Mouse (Mus musculus): ENCODE measurements at regions not wholly inside any gene's neighbourhood (a gene's known extent, or its start where the extent isn't known, plus 50 kb on each side); places are given as distances from the start of the nearest gene placed in this dataset.

GRCm38 (mm10) chr4:56619054-56619453 is 120.8 kb upstream of the Gm26657 start:
- no peak for DNase-seq

GRCm38 (mm10) chr4:56618433-56618832 is 121.4 kb upstream of the Gm26657 start:
- no peak for DNase-seq

- DNase-seq, result no peak
Observed at GRCm38 (mm10) chr4:56617661-56618360, 122.1 kb upstream of the Gm26657 start.

- no peak for DNase-seq
Observed at GRCm38 (mm10) chr4:56612325-56612724, 127.5 kb upstream of the Gm26657 start.

GRCm38 (mm10) chr4:56611751-56612150 is 128.1 kb upstream of the Gm26657 start:
- DNase-seq, result no peak

GRCm38 (mm10) chr4:56610273-56610672 is 129.6 kb upstream of the Gm26657 start:
- no peak for DNase-seq

- no peak for DNase-seq
Observed at GRCm38 (mm10) chr4:56608701-56609100, 131.2 kb upstream of the Gm26657 start.

- DNase-seq, result no peak
Observed at GRCm38 (mm10) chr4:56598398-56598797, 141.5 kb upstream of the Gm26657 start.

GRCm38 (mm10) chr4:56597931-56598330 is 141.9 kb upstream of the Gm26657 start:
- DNase-seq, result no peak

GRCm38 (mm10) chr4:56582405-56582804 is 157.5 kb upstream of the Gm26657 start:
- DNase-seq, result no peak

GRCm38 (mm10) chr4:56576837-56577548 is 162.9 kb upstream of the Gm26657 start:
- no peak for DNase-seq

GRCm38 (mm10) chr4:56552126-56552525 is 187.7 kb upstream of the Gm26657 start:
- no peak for DNase-seq

- no peak for DNase-seq
Observed at GRCm38 (mm10) chr4:56533344-56533985, 206.4 kb upstream of the Gm26657 start.

GRCm38 (mm10) chr4:56532921-56533320 is 206.9 kb upstream of the Gm26657 start:
- no peak for DNase-seq

- DNase-seq, result no peak
Observed at GRCm38 (mm10) chr4:56528571-56528970, 211.3 kb upstream of the Gm26657 start.

GRCm38 (mm10) chr4:56524430-56524985 is 215.4 kb upstream of the Gm26657 start:
- no peak for DNase-seq

GRCm38 (mm10) chr4:56507770-56508169 is 232.1 kb upstream of the Gm26657 start:
- DNase-seq, result no peak

- no peak for DNase-seq
Observed at GRCm38 (mm10) chr4:56506786-56507185, 233.1 kb upstream of the Gm26657 start.

GRCm38 (mm10) chr4:56506067-56506466 is 233.8 kb upstream of the Gm26657 start:
- no peak for DNase-seq

GRCm38 (mm10) chr4:56492537-56493221 is 247.2 kb upstream of the Gm26657 start:
- peak; percentile 53 to 67 for DNase-seq

GRCm38 (mm10) chr4:56489361-56489760 is 250.5 kb upstream of the Gm26657 start:
- DNase-seq, result no peak

- no peak for DNase-seq
Observed at GRCm38 (mm10) chr4:56483708-56484107, 256.2 kb upstream of the Gm26657 start.

- DNase-seq, result peak in 1 of 2 experiments; percentile 21
Observed at GRCm38 (mm10) chr4:56456788-56457187, 283.1 kb upstream of the Gm26657 start.

Measured in lung, postnatal 4 days (tissue).